Mouse (Mus musculus) embryonic facial prominence, embryonic 15.5 days (tissue): ENCODE measurements around the gene Gm37419. TPM values are rescaled to one million over a fixed set of nuclear protein-coding genes. Genes with fewer than 3 reads are reported as not detected.

Experiments used
- ATAC-seq: fragments of 200-750 bp; cut with Nextera tagmentation; 2 replicates; pipeline ENCODE4 v1.8.0; 2017; ENCODE audit warnings: low read depth, moderate TSS enrichment; ENCODE audit not compliant: insufficient number of reproducible peaks, low FRiP score, low TSS enrichment
- H3K27ac ChIP-seq: fragments of 300-500 bp; sonication (generic); replicated peaks from 2 replicates; pipeline ENCODE4 v1.5.1; 2015; ENCODE audit warnings: mild to moderate bottlenecking, inconsistent platforms
- H3K27me3 ChIP-seq: fragments of 300-500 bp; sonication (generic); 2 replicates; pipeline ENCODE4 v1.6.1; 2015; ENCODE audit warnings: inconsistent platforms
- H3K36me3 ChIP-seq: fragments of 300-500 bp; sonication (generic); 2 replicates; pipeline ENCODE4 v1.6.1; 2015; ENCODE audit warnings: mild to moderate bottlenecking, inconsistent platforms
- H3K4me1 ChIP-seq: fragments of 300-500 bp; sonication (generic); 2 replicates; pipeline ENCODE4 v1.6.1; 2015; ENCODE audit warnings: inconsistent platforms
- H3K4me2 ChIP-seq: fragments of 300-500 bp; sonication (generic); replicated peaks from 2 replicates; pipeline ENCODE4 v1.6.1; 2015; ENCODE audit warnings: mild to moderate bottlenecking, inconsistent platforms
- H3K4me3 ChIP-seq: fragments of 300-500 bp; sonication (generic); replicated peaks from 2 replicates; pipeline ENCODE4 v1.5.1; 2015; ENCODE audit warnings: mild to moderate bottlenecking, inconsistent platforms
- H3K9ac ChIP-seq: fragments of 300-500 bp; sonication (generic); 2 replicates; pipeline ENCODE4 v1.6.1; 2015; ENCODE audit warnings: inconsistent platforms
- H3K9me3 ChIP-seq: fragments of 300-500 bp; sonication (generic); replicated peaks from 2 replicates; pipeline ENCODE4 v1.6.1; 2016; ENCODE audit warnings: inconsistent platforms
- WGBS: fragments of 180-500 bp; shearing (Covaris S2); methylation state at CpG from one replicate; pipeline ENCODE4 v1.1.7; 2015; 5-methylcytosine and 5-hydroxymethylcytosine counted together
- polyA plus RNA-seq: library from polyadenylated mRNA; unstranded; fragments of >200 nt; fragmentation: Nextera tagmentation; extraction: Ambion mirVana; gene quantifications from 2 replicates; pipeline ENCODE4 v1.2.1, GENCODE M21; 2015

Gm37419 gene
- not detected in 2 replicates for polyA plus RNA-seq

GRCm38 (mm10) chr16:23988466-23989208, at the start of gene Gm37419, which contains the start of gene Bcl6:
Gene Gm37419 (plus strand): TSS chr16:23988482.
Gene Bcl6 (minus strand): TSS chr16:23988852.
- Histone ChIP-seq H3K4me2 (peak within 1 kb of the TSS; percentile 96), H3K9me3 (no peaks in the 10 kb centered on the region), H3K27me3 (no peaks in the 10 kb centered on the region), H3K27ac (peak within 1 kb of the TSS; percentile 100), H3K4me3 (peak within 1 kb of the TSS; percentile 78), H3K9ac (peak within 1 kb of the TSS; percentile 86), H3K4me1 (peaks cover 51% of the 10 kb centered on the region), H3K36me3 (no peaks in the 10 kb centered on the region)
- WGBS: under 1% methylated on average over 68 of the region's 68 CpGs
- ATAC-seq: peak; percentile 84

GRCm38 (mm10) chr16:23944801-23945200, 43.5 kb upstream of the Gm37419 start:
- ATAC-seq: no peak
- Histone ChIP-seq H3K9me3 (no peaks in the 10 kb centered on the region), H3K27ac (no peak overlapping the region), H3K27me3 (no peaks in the 10 kb centered on the region), H3K4me3 (no peak overlapping the region), H3K9ac (no peak overlapping the region), H3K4me2 (no peak overlapping the region), H3K4me1 (no peaks in the 10 kb centered on the region), H3K36me3 (no peaks in the 10 kb centered on the region)
- WGBS: 21% methylated on average over 3 of the region's 3 CpGs

GRCm38 (mm10) chr16:23947654-23948053, 40.6 kb upstream of the Gm37419 start:
- WGBS: 89% methylated on average over 6 of the region's 6 CpGs
- no peaks in the 10 kb centered on the region for H3K27me3 ChIP-seq
- H3K27ac ChIP-seq: no peak overlapping the region

GRCm38 (mm10) chr16:23952101-23952727, 36.1 kb upstream of the Gm37419 start:
- no peak overlapping the region for H3K4me3 ChIP-seq
- no peak for ATAC-seq
- no peaks in the 10 kb centered on the region for H3K27me3 ChIP-seq
- H3K9me3 ChIP-seq: no peaks in the 10 kb centered on the region
- H3K4me2 ChIP-seq: no peak overlapping the region
- WGBS: 70% methylated on average over 4 of the region's 4 CpGs
- no peaks in the 10 kb centered on the region for H3K4me1 ChIP-seq
- no peak overlapping the region for H3K9ac ChIP-seq
- H3K27ac ChIP-seq: no peak overlapping the region
- H3K36me3 ChIP-seq: no peaks in the 10 kb centered on the region

More at GRCm38 (mm10) chr16:23947654-23948053, 40.6 kb upstream of the Gm37419 start:
- Histone ChIP-seq H3K9ac (no peak overlapping the region), H3K9me3 (no peaks in the 10 kb centered on the region), H3K4me1 (no peaks in the 10 kb centered on the region), H3K4me2 (no peak overlapping the region), H3K4me3 (no peak overlapping the region), H3K36me3 (no peaks in the 10 kb centered on the region)
- no peak for ATAC-seq

- no peak overlapping the region for H3K4me2 ChIP-seq
- ATAC-seq: no peak
- H3K9me3 ChIP-seq: no peaks in the 10 kb centered on the region
- no peak overlapping the region for H3K27ac ChIP-seq
- H3K4me3 ChIP-seq: no peak overlapping the region
- no peak overlapping the region for H3K9ac ChIP-seq
- no peaks in the 10 kb centered on the region for H3K4me1 ChIP-seq
- no peaks in the 10 kb centered on the region for H3K36me3 ChIP-seq
- H3K27me3 ChIP-seq: no peaks in the 10 kb centered on the region
- 40% methylated on average over 11 of the region's 11 CpGs for WGBS
These were observed 34.9 kb upstream of the Gm37419 start for GRCm38 (mm10) chr16:23953189-23953958.

GRCm38 (mm10) chr16:23953959-23954260, 34.4 kb upstream of the Gm37419 start:
- Histone ChIP-seq H3K27ac (no peak overlapping the region), H3K9me3 (no peaks in the 10 kb centered on the region), H3K36me3 (no peaks in the 10 kb centered on the region), H3K4me2 (no peak overlapping the region), H3K4me3 (no peak overlapping the region), H3K4me1 (no peaks in the 10 kb centered on the region), H3K9ac (no peak overlapping the region), H3K27me3 (no peaks in the 10 kb centered on the region)
- WGBS: 28% methylated on average over 1 of the region's 1 CpGs
- ATAC-seq: no peak

GRCm38 (mm10) chr16:23958938-23959337, 29.3 kb upstream of the Gm37419 start:
- H3K9ac ChIP-seq: no peak overlapping the region
- no peak overlapping the region for H3K4me3 ChIP-seq
- H3K36me3 ChIP-seq: no peaks in the 10 kb centered on the region
- H3K4me1 ChIP-seq: 0 out of 2 replicates have a peak, but pooled peaks cover 4% of the 10 kb centered on the region
- no peak overlapping the region for H3K27ac ChIP-seq
- H3K4me2 ChIP-seq: no peak overlapping the region
- H3K9me3 ChIP-seq: no peaks in the 10 kb centered on the region
- H3K27me3 ChIP-seq: no peaks in the 10 kb centered on the region
- no peak for ATAC-seq

- Histone ChIP-seq H3K27ac (no peak overlapping the region), H3K4me3 (no peak overlapping the region), H3K36me3 (peaks cover 18% of the 10 kb centered on the region), H3K4me1 (peaks cover 12% of the 10 kb centered on the region; the same call in 1 of the 2 replicates), H3K9ac (no peak overlapping the region), H3K27me3 (no peaks in the 10 kb centered on the region), H3K4me2 (no peak overlapping the region), H3K9me3 (no peaks in the 10 kb centered on the region)
- no peak for ATAC-seq
- WGBS: 83% methylated on average over 2 of the region's 2 CpGs
These were observed 25.9 kb upstream of the Gm37419 start for GRCm38 (mm10) chr16:23962401-23962800.

GRCm38 (mm10) chr16:23963896-23964668, 24.2 kb upstream of the Gm37419 start:
- Histone ChIP-seq H3K4me3 (no peak overlapping the region), H3K27me3 (no peaks in the 10 kb centered on the region), H3K9ac (no peak overlapping the region), H3K4me1 (peaks cover 13% of the 10 kb centered on the region), H3K9me3 (no peaks in the 10 kb centered on the region), H3K36me3 (peaks cover 34% of the 10 kb centered on the region), H3K4me2 (no peak overlapping the region), H3K27ac (no peak overlapping the region)
- ATAC-seq: no peak
- 50% methylated on average over 22 of the region's 22 CpGs for WGBS

GRCm38 (mm10) chr16:23964706-23965367, 23.4 kb upstream of the Gm37419 start:
- Histone ChIP-seq H3K27me3 (no peaks in the 10 kb centered on the region), H3K36me3 (peaks cover 37% of the 10 kb centered on the region), H3K27ac (no peak overlapping the region), H3K4me3 (no peak overlapping the region), H3K9me3 (no peaks in the 10 kb centered on the region), H3K4me2 (no peak overlapping the region), H3K4me1 (peaks cover 21% of the 10 kb centered on the region), H3K9ac (no peak overlapping the region)
- whole genome bisulfite sequencing: 55% methylated on average over 14 of the region's 14 CpGs
- ATAC-seq: no peak
